Mouse (Mus musculus) heart, postnatal 0 days (tissue): Measurements from ENCODE around the gene Gm1123. TPM values are rescaled to one million over a fixed set of nuclear protein-coding genes. Genes with fewer than 3 reads are reported as not detected.
A peak's percentile ranks its signal among the peaks of the same experiment; 100 is the strongest.

Experiments
- ATAC-seq: fragments of 200-750 bp; cut with Nextera tagmentation; 2 replicates; pipeline ENCODE4 v1.8.0; 2017; ENCODE audit warnings: low read depth, moderate number of reproducible peaks, moderate library complexity; ENCODE audit not compliant: insufficient read depth
- DNase-seq: peaks from one replicate; pipeline ENCODE4 v3.0.0-alpha.2; 2016; ENCODE audit warnings: low spot score
- H3K27ac ChIP-seq: fragments of 300-500 bp; sonication (generic); 2 replicates; pipeline ENCODE4 v1.5.1; 2014; ENCODE audit warnings: low read depth, mild to moderate bottlenecking
- H3K27me3 ChIP-seq: fragments of 300-500 bp; sonication (generic); 2 replicates; pipeline ENCODE4 v1.6.1; 2014; ENCODE audit warnings: low read length, mixed read lengths; ENCODE audit not compliant: control insufficient read depth, insufficient read depth
- H3K36me3 ChIP-seq: fragments of 300-500 bp; sonication (generic); replicated peaks from 2 replicates; pipeline ENCODE4 v1.6.1; 2014; ENCODE audit warnings: low read length, mixed read lengths; ENCODE audit not compliant: control insufficient read depth, insufficient read depth
- H3K4me1 ChIP-seq: fragments of 300-500 bp; sonication (generic); 2 replicates; pipeline ENCODE4 v1.6.1; 2014; ENCODE audit warnings: antibody characterized with exemption; ENCODE audit not compliant: control insufficient read depth, insufficient read depth
- H3K4me2 ChIP-seq: fragments of 300-500 bp; sonication (generic); 2 replicates; pipeline ENCODE4 v1.6.1; 2014; ENCODE audit warnings: low read depth, mild to moderate bottlenecking, low read length, moderate library complexity
- H3K4me3 ChIP-seq: fragments of 300-500 bp; sonication (generic); 2 replicates; pipeline ENCODE4 v1.5.1; 2014; ENCODE audit warnings: low read depth, low read length
- H3K9ac ChIP-seq: fragments of 300-500 bp; sonication (generic); replicated peaks from 2 replicates; pipeline ENCODE4 v1.6.1; 2014; ENCODE audit warnings: low read depth, low read length, mixed read lengths
- H3K9me3 ChIP-seq: fragments of 300-500 bp; sonication (generic); replicated peaks from 2 replicates; pipeline ENCODE4 v1.6.1; 2016; ENCODE audit warnings: low read length; ENCODE audit not compliant: control insufficient read depth
- CTCF ChIP-seq: IDR thresholded peaks from 2 replicates; pipeline ENCODE4 v1.5.1; 2016; ENCODE audit warnings: antibody characterized with exemption, control low read depth, low read depth
- EP300 ChIP-seq: IDR thresholded peaks from 2 replicates; pipeline ENCODE4 v1.6.1; 2016; ENCODE audit warnings: antibody characterized with exemption, low read depth
- WGBS: fragments of 180-500 bp; shearing (Covaris S2); extraction: QIAGEN DNeasy Blood & Tissue Kit; methylation state at CpG from one replicate; pipeline ENCODE4 v1.1.7; 2014; 5-methylcytosine and 5-hydroxymethylcytosine counted together
- polyA plus RNA-seq: library from polyadenylated mRNA; unstranded; fragments of >200 nt; fragmentation: Nextera tagmentation; extraction: Ambion mirVana; gene quantifications from 2 replicates; pipeline ENCODE4 v1.2.1, GENCODE M21; 2015
- total RNA-seq: library from RNA; depleted of rRNA; stranded (reverse); fragments of >200 nt; gene quantifications from 2 replicates; pipeline ENCODE4 v1.2.3, GENCODE M21; 2014; ENCODE audit warnings: low replicate concordance

Gm1123 gene
- total and polyA plus RNA-seq, 2 experiments from 2014 or later, result 0.07 TPM; not detected in 1

DNA sequence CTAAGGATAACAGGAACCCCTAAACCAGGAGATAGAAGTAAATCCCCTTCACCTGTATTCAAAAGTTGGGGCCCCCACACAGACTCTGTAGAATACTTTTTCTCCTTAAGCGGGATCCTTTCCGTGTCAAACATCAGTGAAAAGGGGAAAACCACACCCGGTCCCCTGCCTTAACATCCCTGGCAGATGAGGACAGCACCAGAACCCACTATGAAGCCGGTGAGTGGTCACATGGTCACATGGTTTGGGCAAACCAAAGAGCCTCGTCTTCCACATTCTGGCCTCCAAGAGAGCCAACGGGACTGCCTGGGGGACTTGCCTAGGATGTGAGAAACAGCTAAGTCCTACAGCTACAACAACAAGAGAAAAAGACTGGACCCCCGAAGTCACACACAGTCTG, 62.0 kb downstream of the Gm1123 start:
- H3K27me3 ChIP-seq, result peaks cover 84% of the 10 kb centered on the region
- WGBS, result 10% methylated on average over 7 of the region's 7 CpGs
- no peak overlapping the region for H3K9ac ChIP-seq
- TF ChIP-seq CTCF (no peak), EP300 (no peak)
- 0 out of 2 replicates have a peak, but pooled peaks cover 11% of the 10 kb centered on the region for H3K9me3 ChIP-seq
- H3K4me1 ChIP-seq, result 0 out of 2 replicates have a peak, but pooled peaks cover 5% of the 10 kb centered on the region
- H3K36me3 ChIP-seq, result no peaks in the 10 kb centered on the region
- ATAC-seq (no peak), DNase-seq (no peak)
- no peak overlapping the region for H3K27ac ChIP-seq
- H3K4me3 ChIP-seq, result peak overlapping the region; percentile 39
- H3K4me2 ChIP-seq, result peak overlapping the region; percentile 61

DNA sequence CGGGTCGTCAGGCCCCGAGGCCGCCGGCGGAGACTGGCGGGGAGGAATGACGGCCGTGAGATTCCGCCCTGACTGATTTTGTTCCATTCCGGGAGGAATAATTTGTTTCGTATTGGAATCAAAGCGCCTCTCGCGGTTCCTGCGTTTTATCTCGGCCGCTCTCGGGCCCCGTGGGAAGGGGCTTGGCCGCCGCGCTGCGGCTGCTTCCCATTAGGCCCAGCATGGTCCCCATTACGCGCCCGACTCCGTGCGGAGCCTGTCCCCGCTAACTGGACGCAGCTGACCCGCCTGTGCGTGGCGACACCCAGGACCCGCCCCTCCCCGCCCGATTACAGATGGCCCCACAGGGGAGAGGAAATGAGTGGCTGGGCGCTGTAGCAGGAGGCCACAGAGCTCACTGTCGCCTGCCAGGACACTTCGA, 62.4 kb downstream of the Gm1123 start:
- Histone ChIP-seq H3K36me3 (no peaks in the 10 kb centered on the region), H3K4me3 (peak overlapping the region; percentile 39), H3K9me3 (0 out of 2 replicates have a peak, but pooled peaks cover 11% of the 10 kb centered on the region), H3K4me2 (peak overlapping the region; percentile 61), H3K9ac (no peak overlapping the region), H3K4me1 (0 out of 2 replicates have a peak, but pooled peaks cover 5% of the 10 kb centered on the region), H3K27ac (no peak overlapping the region), H3K27me3 (peaks cover 84% of the 10 kb centered on the region)
- ATAC-seq (no peak), DNase-seq (no peak)
- under 1% methylated on average over 40 of the region's 40 CpGs for WGBS
- no peak for TF ChIP-seq CTCF
- no peak for TF ChIP-seq EP300

DNA sequence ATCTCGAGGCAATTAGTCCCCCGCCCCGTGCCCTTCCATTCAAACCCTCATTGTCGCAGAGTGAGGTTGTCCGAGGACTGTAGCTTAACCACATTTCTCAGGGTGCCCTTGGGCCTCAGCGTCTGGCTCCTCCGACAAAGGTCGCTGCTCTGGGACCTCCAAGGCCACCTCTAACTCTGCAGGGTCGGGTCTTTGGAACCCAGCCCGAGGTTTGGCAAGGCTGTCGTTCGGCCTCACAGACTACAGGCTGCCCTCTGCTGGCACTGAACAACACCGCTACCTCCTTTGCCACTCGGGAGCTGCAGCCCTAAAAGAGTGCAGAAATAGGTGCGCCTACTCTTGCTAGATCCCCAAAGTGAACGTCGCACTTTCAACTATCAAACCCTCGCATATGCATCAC, 70.4 kb downstream of the Gm1123 start:
- ATAC-seq (0 out of 2 replicates have a peak, but pooled peaks have one; percentile 44), DNase-seq (peak; percentile 22)
- Histone ChIP-seq H3K4me1 (no peaks in the 10 kb centered on the region), H3K27me3 (peaks cover 87% of the 10 kb centered on the region), H3K9ac (no peak overlapping the region), H3K27ac (no peak overlapping the region), H3K4me2 (no peak overlapping the region), H3K9me3 (no peaks in the 10 kb centered on the region), H3K36me3 (no peaks in the 10 kb centered on the region), H3K4me3 (0 out of 2 replicates have a peak overlapping the region, but pooled peaks have one; percentile 3)
- WGBS, result 2% methylated on average over 18 of the region's 18 CpGs
- TF ChIP-seq CTCF (peak; percentile 57), EP300 (no peak)

DNA sequence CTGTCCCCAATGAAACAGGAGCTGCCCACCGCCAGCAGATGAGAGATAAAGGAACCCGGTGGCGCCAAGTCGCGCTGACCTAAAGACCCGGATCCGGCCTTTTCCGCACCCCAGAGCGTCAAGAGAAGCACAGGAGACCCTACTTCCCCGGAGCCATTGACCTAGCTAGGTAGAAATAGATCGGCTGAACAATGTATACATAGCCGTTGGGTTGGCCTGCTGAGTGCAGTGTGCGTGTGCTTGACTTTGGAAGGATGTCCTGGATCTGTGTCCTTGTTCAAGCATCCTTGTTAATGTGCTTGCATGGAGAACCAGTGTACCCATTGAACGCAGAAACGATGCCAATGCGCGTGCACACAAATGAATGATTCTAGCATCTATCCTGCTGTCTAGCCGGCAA, 71.9 kb downstream of the Gm1123 start:
- H3K4me3 ChIP-seq, result no peak overlapping the region
- DNase-seq, result no peak
- no peak overlapping the region for H3K4me2 ChIP-seq
- TF ChIP-seq EP300 (no peak), CTCF (no peak)
- WGBS, result 9% methylated on average over 18 of the region's 18 CpGs
- H3K9ac ChIP-seq, result no peak overlapping the region
- no peaks in the 10 kb centered on the region for H3K36me3 ChIP-seq
- H3K9me3 ChIP-seq, result no peaks in the 10 kb centered on the region
- H3K27me3 ChIP-seq, result peaks cover 88% of the 10 kb centered on the region
- no peak overlapping the region for H3K27ac ChIP-seq
- ATAC-seq, result no peak
- H3K4me1 ChIP-seq, result no peaks in the 10 kb centered on the region

DNA sequence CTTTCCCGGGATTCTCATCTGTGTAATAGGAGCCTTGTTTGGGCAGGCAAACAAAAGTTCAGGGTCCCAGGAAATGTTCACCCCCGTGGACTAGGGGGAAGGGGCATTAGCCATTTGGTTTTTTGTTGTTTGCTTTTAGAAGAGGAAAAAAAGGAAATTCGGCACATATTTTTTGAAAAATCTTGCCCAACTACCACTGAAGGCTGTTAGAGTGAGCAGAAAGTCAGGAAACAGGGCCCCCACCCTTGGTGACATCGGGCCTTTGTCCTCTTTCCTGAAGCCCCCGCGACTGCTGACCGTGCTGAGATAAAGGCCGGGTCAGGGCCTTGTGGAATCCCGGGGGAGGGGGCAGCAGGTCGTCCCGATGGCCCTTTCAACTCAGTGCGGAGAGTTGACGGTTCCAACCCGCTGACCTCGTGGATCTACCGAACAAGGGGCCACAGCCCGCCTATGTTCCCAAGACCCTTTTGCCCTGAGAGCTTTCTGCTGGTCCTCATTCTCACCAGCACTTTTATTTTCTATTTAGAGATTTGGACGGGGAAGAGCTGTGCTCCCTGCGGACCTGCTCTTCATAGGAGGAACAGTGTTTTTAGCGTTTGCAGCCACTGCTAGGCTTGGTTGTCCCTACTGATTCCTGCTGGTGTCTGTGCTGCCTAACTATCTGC, 72.9 kb downstream of the Gm1123 start:
- Histone ChIP-seq H3K9me3 (no peaks in the 10 kb centered on the region), H3K36me3 (no peaks in the 10 kb centered on the region), H3K27ac (no peak overlapping the region), H3K9ac (no peak overlapping the region), H3K4me1 (no peaks in the 10 kb centered on the region), H3K4me3 (no peak overlapping the region), H3K27me3 (peaks cover 95% of the 10 kb centered on the region), H3K4me2 (no peak overlapping the region)
- WGBS, result 3% methylated on average over 20 of the region's 20 CpGs
- no peak for ATAC-seq
- no peak for DNase-seq
- TF ChIP-seq EP300 (no peak), CTCF (no peak)
